Mouse (Mus musculus) cerebellum, adult 2 months (tissue): ENCODE data around the gene Cbx6. TPM values are rescaled to one million over a fixed set of nuclear protein-coding genes. Genes with fewer than 3 reads are reported as not detected.

ENCODE experiments used
- DNase-seq, 2 experiments: peaks; one replicate each; pipeline ENCODE4 v3.0.0; 2021
- H3K27ac ChIP-seq: fragments of 200-500 bp; 2 replicates; pipeline ENCODE4 v1.5.1; 2012; ENCODE audit warnings: low read length, control low read depth, inconsistent platforms; ENCODE audit not compliant: insufficient read depth
- H3K27me3 ChIP-seq: fragments of 200-500 bp; 2 replicates; pipeline ENCODE4 v1.6.1; 2012; ENCODE audit warnings: inconsistent platforms, mild to moderate bottlenecking, low read length, moderate library complexity; ENCODE audit not compliant: control insufficient read depth, insufficient read depth
- H3K4me1 ChIP-seq: fragments of 200-500 bp; 2 replicates; pipeline ENCODE4 v1.6.1; 2011; ENCODE audit warnings: low read length; ENCODE audit not compliant: control insufficient read depth, insufficient read depth
- H3K4me3 ChIP-seq: fragments of 200-500 bp; replicated peaks from 2 replicates; pipeline ENCODE3; 2011; ENCODE audit warnings: mild to moderate bottlenecking, low read depth, low read length, control low read depth; ENCODE audit not compliant: insufficient read depth
- CTCF ChIP-seq: fragments of 200-500 bp; IDR thresholded peaks from 2 replicates; pipeline ENCODE4 v1.5.1; 2011; ENCODE audit warnings: low read depth, mild to moderate bottlenecking, control low read depth, low read length, moderate library complexity, borderline replicate concordance; ENCODE audit not compliant: insufficient read depth
- POLR2A ChIP-seq: fragments of 200-500 bp; IDR thresholded peaks from 2 replicates; pipeline ENCODE4 v1.6.1; 2011; ENCODE audit warnings: low read length, control low read depth, borderline replicate concordance; ENCODE audit not compliant: insufficient read depth
- WGBS: fragments of 180-500 bp; shearing (Covaris S2); methylation state at CpG from one replicate; pipeline ENCODE4 v1.1.7; 2018; 5-methylcytosine and 5-hydroxymethylcytosine counted together
- polyA plus RNA-seq: library from polyadenylated mRNA; depleted of rRNA; stranded (reverse); fragments of >200 nt; gene quantifications from 2 replicates; pipeline ENCODE4 v1.2.3, GENCODE M21; 2012

Cbx6 gene
- polyA plus RNA-seq, 1 experiment = 183 TPM

GRCm38 (mm10) chr15:79873995-79874394, 39.5 kb upstream of the Cbx6 start:
- no peak overlapping the region for H3K27ac ChIP-seq
- TF ChIP-seq CTCF = no peak
- H3K4me3 ChIP-seq = no peak overlapping the region
- no peaks in the 10 kb centered on the region for H3K27me3 ChIP-seq
- H3K4me1 ChIP-seq = 0 out of 2 replicates have a peak, but pooled peaks cover 4% of the 10 kb centered on the region
- no peak for DNase-seq
- WGBS = 68% methylated on average over 2 of the region's 2 CpGs

- H3K27me3 ChIP-seq = no peaks in the 10 kb centered on the region
- 0 out of 2 replicates have a peak, but pooled peaks cover 4% of the 10 kb centered on the region for H3K4me1 ChIP-seq
- no peak overlapping the region for H3K27ac ChIP-seq
- no peak overlapping the region for H3K4me3 ChIP-seq
- 87% methylated on average over 8 of the region's 8 CpGs for WGBS
- TF ChIP-seq POLR2A = no peak
- TF ChIP-seq CTCF = no peak
- no peak for DNase-seq
These were observed 39.1 kb upstream of the Cbx6 start for GRCm38 (mm10) chr15:79873545-79873944.

GRCm38 (mm10) chr15:79867260-79868002, 32.9 kb upstream of the Cbx6 start:
- 92% methylated on average over 3 of the region's 3 CpGs for WGBS
- DNase-seq = no peak
- no peak for TF ChIP-seq CTCF
- TF ChIP-seq POLR2A = no peak
- H3K27ac ChIP-seq = no peak overlapping the region
- H3K27me3 ChIP-seq = no peaks in the 10 kb centered on the region
- H3K4me1 ChIP-seq = no peaks in the 10 kb centered on the region
- no peak overlapping the region for H3K4me3 ChIP-seq

GRCm38 (mm10) chr15:79859821-79860220, 25.3 kb upstream of the Cbx6 start:
- TF ChIP-seq CTCF (no peak), POLR2A (no peak)
- Histone ChIP-seq H3K27me3 (no peaks in the 10 kb centered on the region; the same call in 1 of the 2 replicates), H3K4me1 (no peaks in the 10 kb centered on the region), H3K27ac (no peak overlapping the region), H3K4me3 (no peak overlapping the region)
- whole genome bisulfite sequencing = 88% methylated on average over 9 of the region's 9 CpGs
- no peak for DNase-seq

- TF ChIP-seq CTCF = no peak
- TF ChIP-seq POLR2A = no peak
- Histone ChIP-seq H3K27ac (no peak overlapping the region), H3K4me1 (no peaks in the 10 kb centered on the region), H3K4me3 (no peak overlapping the region), H3K27me3 (no peaks in the 10 kb centered on the region; the same call in 1 of the 2 replicates)
- WGBS = 89% methylated on average over 5 of the region's 5 CpGs
- no peak for DNase-seq
These were observed 24.5 kb upstream of the Cbx6 start for GRCm38 (mm10) chr15:79858979-79859378.

GRCm38 (mm10) chr15:79850143-79850542, 15.7 kb upstream of the Cbx6 start:
- WGBS = 97% methylated on average over 2 of the region's 2 CpGs
- no peaks in the 10 kb centered on the region for H3K27me3 ChIP-seq
- no peak for DNase-seq
- no peak for TF ChIP-seq POLR2A
- TF ChIP-seq CTCF = no peak
- H3K4me1 ChIP-seq = peaks cover 7% of the 10 kb centered on the region; the same call in 1 of the 2 replicates
- H3K27ac ChIP-seq = no peak overlapping the region
- no peak overlapping the region for H3K4me3 ChIP-seq

- Histone ChIP-seq H3K4me3 (no peak overlapping the region), H3K27me3 (no peaks in the 10 kb centered on the region), H3K4me1 (peaks cover 7% of the 10 kb centered on the region; the same call in 1 of the 2 replicates), H3K27ac (no peak overlapping the region)
- no peak for TF ChIP-seq CTCF
- TF ChIP-seq POLR2A = no peak
- DNase-seq = peak in 1 of 2 experiments; percentile 8
- 31% methylated on average over 5 of the region's 5 CpGs for WGBS
These were observed 12.6 kb upstream of the Cbx6 start for GRCm38 (mm10) chr15:79847100-79847499.

GRCm38 (mm10) chr15:79845986-79846385, 11.5 kb upstream of the Cbx6 start:
- Histone ChIP-seq H3K4me3 (no peak overlapping the region), H3K27ac (no peak overlapping the region), H3K27me3 (no peaks in the 10 kb centered on the region), H3K4me1 (peaks cover 7% of the 10 kb centered on the region; the same call in 1 of the 2 replicates)
- 63% methylated on average over 4 of the region's 4 CpGs for WGBS
- TF ChIP-seq POLR2A (no peak), CTCF (no peak)
- no peak for DNase-seq
